Mouse (Mus musculus): ENCODE measurements at regions not wholly inside any gene's neighbourhood (a gene's known extent, or its start where the extent isn't known, plus 50 kb on each side); places are given as distances from the start of the nearest gene placed in this dataset.
A peak's percentile ranks its signal among the peaks of the same experiment; 100 is the strongest.

DNA sequence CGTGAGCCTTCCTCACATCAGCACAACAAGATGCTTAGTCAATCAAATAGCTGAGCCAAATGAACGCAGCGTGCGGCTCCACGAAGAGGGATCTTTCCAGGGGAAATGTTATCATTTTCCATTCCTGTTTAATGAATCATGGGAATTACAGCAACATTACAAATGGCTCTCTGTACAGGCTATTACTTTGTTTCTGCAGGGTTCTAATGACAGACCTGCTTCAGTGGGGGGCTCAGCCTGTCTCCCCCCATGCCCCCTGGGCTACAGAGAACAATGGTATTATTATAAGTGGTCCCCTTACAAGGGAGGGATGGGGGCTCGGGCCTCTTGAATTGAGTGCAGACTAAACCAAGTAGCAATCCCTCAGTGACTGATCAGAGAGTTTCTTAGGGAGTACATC lies 144.3 kb upstream of the Csf3r start:
- no peak for DNase-seq (ENCODE audit: low read depth, low spot score)

DNA sequence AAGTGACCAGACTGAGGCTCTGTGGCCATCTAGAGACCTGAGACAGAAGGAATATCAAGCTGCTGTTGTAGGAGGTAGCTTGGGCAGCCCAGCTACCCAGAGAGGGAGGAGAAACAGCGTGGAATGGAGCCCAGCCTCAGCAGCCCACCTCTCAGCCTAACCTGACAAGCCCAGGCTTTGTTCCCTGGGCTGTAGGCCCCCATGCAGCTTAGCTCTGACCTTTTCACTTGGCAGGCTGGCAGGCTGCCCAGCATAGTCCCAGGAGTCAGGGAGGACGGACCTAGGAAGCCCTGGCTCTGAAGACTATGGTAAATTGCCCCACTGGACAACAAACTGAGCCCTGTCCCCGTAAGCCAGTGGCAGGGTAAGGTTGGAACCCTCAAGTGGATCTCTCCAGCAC lies 141.8 kb upstream of the Csf3r start:
- no peak for DNase-seq (ENCODE audit: low read depth, low spot score)

DNA sequence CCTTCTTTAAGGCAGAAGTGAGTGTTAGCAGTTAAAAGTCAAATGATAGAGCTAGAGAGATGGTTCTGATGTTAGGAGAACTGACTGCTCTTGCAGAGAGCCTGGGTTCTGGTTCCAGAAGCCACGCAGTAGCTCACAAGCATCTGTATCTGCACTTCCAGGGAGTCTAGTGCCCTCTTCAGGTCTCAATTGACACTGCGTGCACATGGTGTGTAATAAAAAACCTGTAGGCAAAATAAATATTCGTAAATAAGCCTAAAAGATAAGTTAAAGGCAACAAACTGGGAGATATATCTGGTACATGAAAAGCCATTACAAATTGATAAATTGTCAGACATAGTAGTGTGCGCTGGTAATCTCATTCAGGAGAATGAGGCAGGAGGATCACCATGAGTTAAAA lies 133.8 kb upstream of the Csf3r start:
- no peak for DNase-seq (ENCODE audit: low read depth, low spot score)

DNA sequence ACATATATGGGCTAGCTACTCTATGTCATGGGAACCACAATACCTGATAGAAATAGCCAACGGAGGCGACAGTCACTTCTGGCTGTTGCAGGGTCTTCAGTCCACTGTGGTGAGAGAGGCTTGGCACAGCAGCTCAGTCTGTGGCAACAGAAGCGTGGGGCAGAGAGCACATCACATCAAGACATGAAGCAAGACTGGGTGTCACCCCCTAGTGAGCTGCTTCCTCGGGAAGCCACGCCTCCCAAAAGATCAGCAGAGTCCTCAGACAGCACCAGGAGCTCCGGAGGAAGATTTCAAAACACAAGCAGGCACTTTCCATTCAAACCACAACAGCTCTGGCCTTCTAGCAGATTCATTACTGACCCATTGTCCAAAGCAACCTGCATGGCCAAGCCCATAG lies 131.2 kb upstream of the Csf3r start:
- DNase-seq (ENCODE audit: low read depth, low spot score), result no peak

DNA sequence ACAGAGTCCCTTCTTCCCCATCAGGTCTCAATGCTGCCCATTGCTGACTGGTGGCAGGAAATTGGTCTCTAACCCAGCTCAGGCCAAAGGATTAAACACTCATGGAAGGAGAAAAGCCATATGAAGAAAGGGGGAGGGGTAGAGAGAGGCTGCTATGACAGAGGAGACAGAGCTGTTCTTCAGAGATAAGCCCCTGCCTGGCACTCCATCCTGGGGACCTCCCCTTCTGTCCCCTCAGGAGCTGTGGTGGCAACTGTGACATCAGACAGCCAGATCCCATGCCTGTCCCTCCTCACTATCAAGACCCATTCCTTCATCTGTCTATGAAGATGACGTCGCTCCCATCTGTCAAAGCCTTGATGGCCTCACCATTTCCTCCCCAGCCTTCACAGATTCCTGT lies 126.6 kb upstream of the Csf3r start:
- DNase-seq (ENCODE audit: low read depth, low spot score), result no peak

DNA sequence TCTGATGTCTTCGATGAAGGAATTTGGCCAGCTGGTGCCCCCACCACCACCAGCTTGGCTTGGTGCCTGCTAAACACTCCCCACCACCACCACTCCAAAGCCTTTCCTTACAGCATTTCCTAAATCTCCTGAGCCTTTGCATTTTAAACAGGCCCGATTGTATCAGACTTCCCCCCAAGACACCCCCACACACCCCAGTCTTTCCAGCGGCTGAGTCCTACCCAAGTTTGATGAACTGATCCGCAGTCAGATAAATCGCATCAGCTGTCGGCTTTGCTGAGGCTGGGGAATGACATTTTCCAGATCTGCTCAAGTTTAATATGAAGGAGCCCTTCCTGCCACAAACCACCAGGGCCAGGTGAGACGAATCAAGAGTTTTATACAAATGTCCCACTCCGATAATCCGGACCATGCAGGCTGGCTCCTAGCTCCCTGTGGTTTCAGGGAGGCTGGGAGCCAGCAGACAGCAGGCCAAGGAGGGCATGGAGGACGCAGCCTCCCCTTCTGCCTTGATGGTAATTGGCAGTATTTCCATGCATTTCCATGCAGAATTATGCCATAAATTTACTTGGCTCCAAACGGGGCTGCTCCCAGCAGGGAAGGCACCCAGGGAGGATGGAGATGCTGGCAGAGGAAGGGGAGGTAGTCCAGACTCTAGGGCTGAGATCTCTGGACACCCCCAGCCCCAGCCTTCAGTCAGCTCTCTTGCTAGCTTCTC lies 125.6 kb upstream of the Csf3r start:
- DNase-seq (ENCODE audit: low read depth, low spot score), result no peak

DNA sequence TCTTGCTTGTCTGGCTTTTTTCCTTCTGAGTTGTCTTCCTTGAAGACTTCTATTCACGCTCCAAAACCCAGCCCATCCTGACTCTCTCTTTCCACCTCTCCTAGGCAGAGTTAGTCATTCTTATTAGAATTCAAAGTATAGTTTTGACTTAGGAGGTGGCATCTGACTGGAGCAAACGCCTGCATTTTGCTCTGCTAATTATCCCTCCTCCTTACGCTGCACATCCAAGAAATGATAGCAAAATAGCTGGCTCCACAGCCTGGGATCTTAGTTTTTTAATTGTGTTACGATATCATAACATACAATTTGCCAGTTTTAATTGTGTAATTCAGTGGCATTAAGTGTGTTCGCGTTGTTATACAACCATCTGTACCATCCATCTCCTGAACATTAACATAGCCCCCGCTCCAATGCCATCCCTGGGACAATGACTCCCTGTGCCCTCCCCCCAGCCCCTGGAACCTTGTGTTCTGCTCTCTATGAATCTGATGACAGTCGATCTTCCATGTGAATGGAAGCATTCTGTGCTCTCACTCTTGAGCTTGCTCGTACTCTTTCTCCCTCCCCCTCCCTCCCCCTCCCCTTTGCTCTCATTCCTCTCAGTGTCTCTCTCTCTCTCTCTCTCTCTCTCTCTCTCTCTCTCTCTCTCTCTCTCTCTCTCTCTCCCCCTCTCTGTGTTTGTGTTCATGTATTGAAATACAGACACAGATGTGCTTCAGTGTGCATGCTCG lies 122.6 kb upstream of the Csf3r start:
- DNase-seq (ENCODE audit: low read depth, low spot score), result no peak

DNA sequence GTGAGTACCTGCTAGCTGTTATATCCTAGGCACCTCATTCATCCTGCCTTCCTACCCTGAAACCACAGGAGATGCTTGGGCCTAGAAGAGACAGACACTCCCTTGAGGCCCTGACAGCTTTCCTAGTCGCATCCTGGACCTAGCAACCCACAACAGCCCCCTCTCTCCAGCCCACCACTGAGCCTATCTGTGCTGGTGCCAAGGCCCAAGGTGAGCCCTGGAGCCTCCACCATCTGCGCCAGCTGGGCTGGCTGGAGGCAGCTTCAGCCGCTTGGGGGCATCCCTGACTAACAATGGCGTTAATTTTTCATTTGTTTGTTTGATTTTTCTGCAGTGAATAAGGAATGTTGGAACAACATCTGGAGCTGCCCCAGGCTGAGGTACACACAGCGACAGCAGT lies 118.1 kb upstream of the Csf3r start:
- no peak for DNase-seq (ENCODE audit: low read depth, low spot score)

DNA sequence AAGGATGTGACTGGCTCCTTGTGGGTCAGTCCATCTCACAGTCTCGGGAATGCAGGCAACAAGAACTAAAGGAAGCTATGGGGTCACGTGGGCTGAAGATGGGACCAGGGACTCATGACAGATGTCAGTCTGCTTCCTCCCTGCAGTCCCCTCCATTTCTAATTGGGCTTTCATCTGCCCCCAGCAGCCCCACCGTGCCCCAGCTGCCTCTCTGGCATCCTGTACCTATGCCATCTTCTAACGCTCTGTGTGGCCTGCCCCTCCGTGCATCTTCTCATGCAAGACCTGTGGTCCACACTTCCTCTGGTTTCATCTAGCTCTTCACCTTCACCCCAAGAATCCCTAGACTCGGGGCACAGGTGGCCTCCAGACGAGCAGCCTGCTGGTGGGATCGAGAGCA lies 115.4 kb upstream of the Csf3r start:
- no peak for DNase-seq (ENCODE audit: low read depth, low spot score)

DNA sequence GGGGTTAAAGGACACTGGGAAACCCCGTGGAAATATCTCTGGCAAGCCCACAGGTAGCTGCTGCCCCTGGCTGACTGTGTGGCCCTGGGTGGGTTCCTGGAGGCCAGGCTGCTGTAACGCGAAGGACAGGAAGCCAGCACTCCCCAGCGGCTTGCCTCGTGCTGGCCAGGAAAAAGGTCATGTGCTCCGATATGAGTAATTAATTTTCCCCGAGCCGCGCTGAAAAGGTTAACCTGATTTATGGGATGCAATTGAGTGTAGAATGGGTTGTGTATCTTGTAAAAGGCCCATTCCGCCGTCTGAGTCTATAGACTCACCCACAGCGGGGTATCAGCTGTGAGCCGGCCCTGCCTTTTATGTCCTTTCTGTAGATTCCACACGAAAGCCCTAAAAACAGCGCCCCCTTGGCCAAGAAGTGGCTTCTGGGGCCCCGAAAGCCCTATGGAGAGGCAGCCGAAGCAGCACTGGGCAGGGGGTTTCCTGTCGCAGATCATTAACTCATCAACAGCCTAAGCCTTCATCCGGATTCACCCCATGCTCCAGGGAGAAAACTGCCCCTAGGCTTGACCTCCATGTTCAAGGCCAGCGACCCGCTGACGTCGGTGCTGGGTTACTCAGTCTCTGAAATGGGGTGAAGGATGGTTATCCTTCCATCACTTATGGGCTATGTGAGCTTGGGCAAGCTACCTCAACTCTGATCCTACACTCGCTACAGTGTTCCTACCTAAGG lies 112.6 kb upstream of the Csf3r start:
- peak; percentile 73 for DNase-seq (ENCODE audit: low read depth, low spot score)

DNA sequence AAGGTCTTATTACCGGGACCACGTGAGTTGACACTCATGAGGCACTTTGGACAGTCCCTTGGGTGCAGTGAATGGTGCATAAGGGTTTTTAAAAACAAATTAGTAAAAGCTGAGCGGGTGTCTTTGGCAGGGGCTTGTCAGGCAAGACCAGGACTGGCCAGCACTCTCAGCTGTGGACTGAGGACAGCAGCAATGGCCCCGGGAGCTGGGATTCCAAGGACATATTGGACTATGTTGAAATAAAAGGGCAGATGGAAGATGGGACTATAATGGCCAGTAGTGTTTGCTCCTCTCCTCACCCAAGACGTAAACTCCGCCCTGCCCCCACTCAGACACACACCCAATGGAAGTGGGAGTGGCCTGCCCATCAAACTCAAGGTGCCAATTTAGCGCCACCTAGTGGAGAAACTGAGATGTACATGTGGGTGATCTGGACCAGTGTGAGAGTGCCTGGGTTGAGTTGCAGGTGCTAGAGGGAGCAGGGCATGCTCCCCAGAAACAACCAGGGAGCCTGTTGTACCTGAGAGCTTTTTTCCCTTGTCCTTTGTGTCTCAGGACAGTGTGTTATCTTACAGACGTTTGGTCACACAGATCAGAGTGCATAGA lies 111.8 kb upstream of the Csf3r start:
- peak; percentile 81 for DNase-seq (ENCODE audit: low read depth, low spot score)

DNA sequence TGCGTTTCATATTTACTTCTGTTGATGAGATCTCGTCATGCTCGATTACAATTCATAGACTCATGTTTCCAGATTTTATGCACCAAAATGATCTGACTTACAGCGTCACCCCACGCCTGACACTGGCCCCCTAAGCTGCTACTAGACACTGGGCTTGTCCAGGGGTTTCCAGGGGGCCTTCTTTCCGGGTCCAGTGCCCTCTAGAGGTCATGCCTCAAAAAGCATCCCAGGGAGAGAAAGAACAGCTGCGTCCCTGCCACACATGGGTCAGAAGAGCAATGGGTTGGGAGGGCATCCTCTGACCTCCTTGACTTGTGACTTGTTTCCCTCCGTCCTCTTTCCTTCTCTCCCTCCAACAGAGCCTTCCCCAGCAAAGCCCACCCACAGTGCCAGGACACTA lies 109.2 kb upstream of the Csf3r start:
- DNase-seq (ENCODE audit: low read depth, low spot score), result no peak

DNA sequence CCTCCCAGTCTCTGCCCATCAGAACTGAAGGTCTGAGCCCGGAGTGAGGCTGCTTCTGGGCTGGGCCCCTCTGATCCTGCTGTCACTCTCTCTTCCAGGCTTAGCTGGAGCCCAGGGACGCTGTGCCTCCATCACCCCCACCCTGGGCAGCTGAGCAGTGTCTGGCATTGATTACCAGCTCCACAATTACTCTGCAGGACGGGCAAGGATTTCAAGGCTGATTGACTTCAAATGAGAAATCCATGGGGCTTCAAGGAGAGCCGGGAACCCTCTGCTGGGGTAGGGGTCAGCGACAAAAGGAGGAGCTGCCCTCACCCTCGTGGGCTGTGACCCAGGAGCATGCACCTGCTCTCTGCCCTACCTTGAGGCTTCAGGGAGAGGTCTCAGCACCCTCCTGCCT lies 107.1 kb upstream of the Csf3r start:
- no peak for DNase-seq (ENCODE audit: low read depth, low spot score)

DNA sequence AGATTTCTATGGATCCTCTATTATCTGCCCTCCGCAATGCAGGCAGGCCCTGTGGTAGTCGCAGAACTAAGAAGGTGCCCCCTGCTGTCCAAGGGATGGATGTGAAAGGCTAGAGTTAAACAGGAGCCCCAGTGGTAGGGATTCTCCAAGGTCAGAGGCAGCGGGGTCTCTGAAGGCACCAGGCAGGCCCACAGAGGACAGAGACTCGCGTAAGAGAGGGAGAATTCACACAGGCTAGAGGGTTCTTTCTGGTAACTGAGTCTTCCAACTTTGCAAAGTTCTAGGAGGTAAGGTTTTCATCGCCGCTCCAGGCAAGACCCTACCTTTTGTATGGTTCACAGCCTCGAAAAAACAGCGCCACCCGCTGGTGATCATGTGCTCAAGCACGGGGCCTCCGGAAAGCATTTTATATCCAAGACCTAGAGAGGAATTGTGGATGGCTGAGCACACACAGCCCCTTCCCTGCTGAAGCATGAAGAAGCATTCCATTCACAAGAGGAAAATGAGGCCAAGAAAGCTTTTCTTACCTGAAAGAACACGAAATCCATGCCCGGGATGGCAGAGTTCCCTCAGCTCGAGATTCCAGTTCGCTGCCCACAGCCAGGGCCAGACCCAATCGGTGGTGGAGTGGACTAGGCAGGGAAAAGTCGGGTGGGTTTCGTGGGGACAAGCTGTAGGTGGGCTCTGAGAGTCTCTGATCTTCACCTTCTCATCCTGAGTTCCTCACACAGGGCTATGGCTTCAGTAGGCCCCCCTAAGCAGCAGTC lies 102.6 kb upstream of the Csf3r start:
- peak; percentile 81 for DNase-seq (ENCODE audit: low read depth, low spot score)

DNA sequence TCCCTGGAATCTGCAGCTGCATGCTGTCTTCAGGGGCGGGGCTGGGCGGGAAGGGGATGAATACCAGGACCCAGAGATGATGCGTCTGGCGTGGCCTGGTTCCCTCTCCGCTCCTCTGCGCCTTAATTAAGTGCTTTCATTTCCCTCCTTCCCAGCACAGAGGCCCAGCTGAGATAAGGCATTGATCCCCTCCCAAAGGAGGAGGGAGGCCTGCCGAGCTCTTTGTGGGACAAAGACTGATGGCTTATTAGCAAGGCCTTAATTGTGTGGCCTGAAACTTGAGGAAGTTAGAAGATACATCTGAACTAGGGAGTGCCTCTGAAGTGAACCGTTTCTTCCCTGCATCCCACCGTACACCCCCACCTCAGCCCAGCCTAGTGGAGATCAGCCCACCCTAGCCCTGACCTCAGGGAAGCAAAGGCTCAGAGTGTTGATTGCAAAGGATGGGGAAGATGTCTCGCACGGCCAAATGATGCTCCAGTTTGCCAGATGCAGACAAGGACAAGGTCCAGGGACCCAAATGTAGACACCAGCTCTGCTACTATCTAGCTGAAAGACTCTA lies 102.0 kb upstream of the Csf3r start:
- DNase-seq (ENCODE audit: low read depth, low spot score), result no peak

DNA sequence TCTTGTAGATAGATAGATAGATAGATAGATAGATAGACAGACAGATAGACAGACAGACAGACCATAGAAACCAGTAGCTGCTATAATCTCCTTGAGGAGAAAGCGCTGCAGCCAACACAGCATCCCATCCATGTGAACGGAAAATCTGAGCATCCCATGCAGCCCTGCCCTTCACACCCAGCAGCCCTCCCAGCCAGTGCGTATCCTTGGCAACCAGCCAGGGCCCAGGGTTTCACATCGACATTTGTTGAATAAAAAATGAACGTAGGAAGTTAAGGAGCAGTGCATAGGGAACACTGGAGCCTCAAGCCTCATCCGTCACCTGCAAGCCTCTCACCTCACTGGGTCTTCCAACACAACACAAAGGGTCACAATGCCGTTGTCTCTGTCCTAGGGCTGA lies 101.1 kb upstream of the Csf3r start:
- peak; percentile 37 for DNase-seq (ENCODE audit: low read depth, low spot score)

DNA sequence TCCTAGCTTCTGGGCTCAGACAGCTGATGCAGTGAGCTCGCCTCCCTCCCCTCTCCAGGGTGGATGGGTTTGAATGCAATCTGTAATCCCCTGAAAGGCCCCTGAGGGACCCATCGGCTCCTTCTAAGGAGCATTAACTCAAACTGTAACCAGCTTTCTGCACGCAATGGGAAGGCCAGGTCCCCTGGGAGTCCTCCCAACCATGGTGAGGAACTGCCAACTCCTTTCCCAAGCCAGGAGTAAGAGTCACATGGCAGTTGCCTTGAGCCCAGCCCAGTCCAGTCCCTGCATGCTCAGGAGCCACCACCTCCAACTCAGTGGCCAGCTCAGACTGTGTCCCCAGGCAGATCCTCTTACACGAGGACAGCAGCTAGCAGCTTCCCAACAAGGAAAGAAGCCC lies 96.2 kb upstream of the Csf3r start:
- peak; percentile 39 for DNase-seq (ENCODE audit: low read depth, low spot score)

DNA sequence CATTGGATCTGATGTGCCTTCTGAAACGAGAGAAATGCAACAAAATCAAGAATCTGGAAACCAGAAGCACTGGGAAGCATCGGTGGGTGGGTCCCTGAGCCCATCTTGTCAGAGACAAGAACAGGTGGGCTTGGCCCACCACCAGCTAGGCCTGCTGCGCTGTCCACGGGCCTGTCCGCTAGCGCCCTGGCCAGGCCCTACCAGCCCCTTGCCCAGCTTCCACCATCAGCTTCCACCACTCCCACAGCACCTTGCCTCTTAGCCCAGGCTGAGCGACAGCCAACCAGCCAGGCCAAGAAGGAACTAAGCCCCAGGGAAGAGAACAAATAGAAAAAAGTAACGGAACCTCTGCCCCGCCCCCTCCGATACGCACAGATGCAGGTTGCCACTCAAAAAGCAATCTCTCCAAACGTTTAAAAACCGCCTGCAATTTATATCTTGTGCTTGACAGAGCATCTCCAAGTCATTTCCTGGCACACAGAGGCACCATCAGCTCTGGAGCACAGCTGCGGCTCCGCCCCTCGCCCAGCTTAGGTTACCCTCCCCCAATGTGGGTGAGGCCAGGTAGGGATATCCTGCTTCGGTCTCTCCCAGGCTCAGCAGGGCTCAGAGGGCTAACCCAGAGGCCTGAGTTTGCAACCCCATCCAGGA lies 95.1 kb upstream of the Csf3r start:
- DNase-seq (ENCODE audit: low read depth, low spot score), result no peak

DNA sequence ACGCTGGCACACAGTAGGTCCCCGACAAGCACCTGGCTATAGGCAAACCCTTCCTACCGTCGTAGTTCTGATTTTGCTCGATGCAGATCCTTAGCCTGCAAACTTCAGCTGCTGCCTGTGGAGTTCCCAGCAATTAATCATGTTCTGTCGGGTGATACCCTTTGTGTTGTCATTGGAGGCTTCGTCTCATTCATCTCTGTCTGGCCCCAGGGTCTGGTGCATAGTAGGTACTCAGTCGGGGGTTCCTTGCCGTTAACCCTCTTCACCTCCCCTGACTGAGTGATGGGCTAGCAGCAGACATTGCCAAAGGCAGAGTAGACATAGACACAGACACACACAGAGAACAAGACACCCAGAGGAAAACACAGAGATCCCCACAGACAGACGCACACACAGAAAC lies 93.6 kb upstream of the Csf3r start:
- DNase-seq (ENCODE audit: low read depth, low spot score), result peak; percentile 59

DNA sequence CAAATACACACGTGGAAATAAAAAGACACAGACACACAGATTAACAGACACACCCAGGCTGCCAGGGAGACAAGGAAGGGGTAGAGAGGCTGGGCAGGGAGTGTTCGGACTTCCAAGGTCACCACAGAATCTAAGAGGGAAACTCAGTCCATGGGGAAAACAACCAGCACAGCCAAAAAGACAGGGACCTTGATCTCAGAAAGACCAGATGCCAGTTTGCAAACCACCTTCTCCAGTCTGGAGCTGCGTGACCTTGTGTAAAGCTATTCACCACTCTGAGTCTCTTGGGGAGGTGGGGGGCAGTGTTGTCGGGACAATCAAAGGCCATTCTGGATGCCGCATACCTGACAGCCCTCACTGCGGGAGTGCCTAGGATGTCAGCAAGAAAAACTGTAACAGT lies 93.0 kb upstream of the Csf3r start:
- no peak for DNase-seq (ENCODE audit: low read depth, low spot score)

All from mesoderm, embryonic 11.5 days (tissue).